Mouse (Mus musculus) heart, embryonic 15.5 days (tissue): ENCODE results near the gene Kiss1. TPM values are rescaled to one million over a fixed set of nuclear protein-coding genes. Genes with fewer than 3 reads are reported as not detected.

Experiments used
- ATAC-seq: fragments of 200-750 bp; cut with Nextera tagmentation; replicated peaks from 2 replicates; pipeline ENCODE4 v1.8.0; 2017; ENCODE audit warnings: low read depth, moderate TSS enrichment; ENCODE audit not compliant: insufficient number of reproducible peaks, insufficient read depth, low FRiP score
- H3K27ac ChIP-seq: fragments of 300-500 bp; sonication (generic); 2 replicates; pipeline ENCODE4 v1.5.1; 2015; ENCODE audit warnings: mild to moderate bottlenecking, inconsistent platforms
- H3K27me3 ChIP-seq: fragments of 300-500 bp; sonication (generic); 2 replicates; pipeline ENCODE4 v1.6.1; 2015; ENCODE audit warnings: inconsistent platforms
- H3K36me3 ChIP-seq: fragments of 300-500 bp; sonication (generic); 2 replicates; pipeline ENCODE4 v1.6.1; 2015; ENCODE audit warnings: mild to moderate bottlenecking, inconsistent platforms
- H3K4me1 ChIP-seq: fragments of 300-500 bp; sonication (generic); replicated peaks from 2 replicates; pipeline ENCODE4 v1.6.1; 2015; ENCODE audit warnings: inconsistent platforms
- H3K4me2 ChIP-seq: fragments of 300-500 bp; sonication (generic); 2 replicates; pipeline ENCODE4 v1.6.1; 2015; ENCODE audit warnings: inconsistent platforms, mild to moderate bottlenecking, moderate library complexity
- H3K4me3 ChIP-seq: fragments of 300-500 bp; sonication (generic); 2 replicates; pipeline ENCODE4 v1.5.1; 2015; ENCODE audit warnings: mild to moderate bottlenecking, inconsistent platforms
- H3K9ac ChIP-seq: fragments of 300-500 bp; sonication (generic); 2 replicates; pipeline ENCODE4 v1.6.1; 2015; ENCODE audit warnings: mild to moderate bottlenecking, inconsistent platforms
- H3K9me3 ChIP-seq: fragments of 300-500 bp; sonication (generic); replicated peaks from 2 replicates; pipeline ENCODE4 v1.6.1; 2016; ENCODE audit warnings: inconsistent platforms
- whole genome bisulfite sequencing: fragments of 180-500 bp; shearing (Covaris S2); methylation state at CpG from one replicate; pipeline ENCODE4 v1.1.7; 2015; ENCODE audit warnings: mixed read lengths; 5-methylcytosine and 5-hydroxymethylcytosine counted together
- polyA plus RNA-seq: library from polyadenylated mRNA; unstranded; fragments of >200 nt; fragmentation: Nextera tagmentation; extraction: Ambion mirVana; gene quantifications from 2 replicates; pipeline ENCODE4 v1.2.1, GENCODE M21; 2015

Kiss1 gene
- polyA plus RNA-seq, 1 experiment from 2014 or later, result not detected

GRCm38 (mm10) chr1:133363276-133364021, 41.8 kb downstream of the Kiss1 start, which contains the start of gene Etnk2:
Etnk2 (plus strand) TSS chr1:133363572.
- peaks cover 33% of the 10 kb centered on the region for H3K4me1 ChIP-seq
- no peak within 1 kb of the TSS for H3K27ac ChIP-seq
- H3K27me3 ChIP-seq, result peaks cover 46% of the 10 kb centered on the region
- H3K4me2 ChIP-seq, result peak within 1 kb of the TSS; percentile 99
- H3K9me3 ChIP-seq, result no peaks in the 10 kb centered on the region
- WGBS, result under 1% methylated on average over 45 of the region's 52 CpGs
- H3K4me3 ChIP-seq, result peak within 1 kb of the TSS; percentile 65
- H3K9ac ChIP-seq, result peak within 1 kb of the TSS; percentile 50
- no peaks in the 10 kb centered on the region for H3K36me3 ChIP-seq
- peak; percentile 65 for ATAC-seq

GRCm38 (mm10) chr1:133364022-133364630, 42.5 kb downstream of the Kiss1 start:
- Histone ChIP-seq H3K9me3 (no peaks in the 10 kb centered on the region), H3K27me3 (peaks cover 40% of the 10 kb centered on the region), H3K4me2 (peak overlapping the region; percentile 99), H3K9ac (peak overlapping the region; percentile 50), H3K27ac (no peak overlapping the region), H3K4me1 (peaks cover 33% of the 10 kb centered on the region), H3K36me3 (no peaks in the 10 kb centered on the region), H3K4me3 (peak overlapping the region; percentile 65)
- ATAC-seq, result no peak
- 4% methylated on average over 27 of the region's 27 CpGs for WGBS

GRCm38 (mm10) chr1:133364890-133365289, 43.2 kb downstream of the Kiss1 start:
- H3K27me3 ChIP-seq, result peaks cover 39% of the 10 kb centered on the region
- no peak overlapping the region for H3K4me3 ChIP-seq
- WGBS, result 47% methylated on average over 2 of the region's 2 CpGs
- H3K36me3 ChIP-seq, result no peaks in the 10 kb centered on the region
- no peak overlapping the region for H3K9ac ChIP-seq
- no peaks in the 10 kb centered on the region for H3K9me3 ChIP-seq
- no peak overlapping the region for H3K27ac ChIP-seq
- peak overlapping the region; percentile 99 for H3K4me2 ChIP-seq
- H3K4me1 ChIP-seq, result peaks cover 33% of the 10 kb centered on the region
- ATAC-seq, result no peak

DNA sequence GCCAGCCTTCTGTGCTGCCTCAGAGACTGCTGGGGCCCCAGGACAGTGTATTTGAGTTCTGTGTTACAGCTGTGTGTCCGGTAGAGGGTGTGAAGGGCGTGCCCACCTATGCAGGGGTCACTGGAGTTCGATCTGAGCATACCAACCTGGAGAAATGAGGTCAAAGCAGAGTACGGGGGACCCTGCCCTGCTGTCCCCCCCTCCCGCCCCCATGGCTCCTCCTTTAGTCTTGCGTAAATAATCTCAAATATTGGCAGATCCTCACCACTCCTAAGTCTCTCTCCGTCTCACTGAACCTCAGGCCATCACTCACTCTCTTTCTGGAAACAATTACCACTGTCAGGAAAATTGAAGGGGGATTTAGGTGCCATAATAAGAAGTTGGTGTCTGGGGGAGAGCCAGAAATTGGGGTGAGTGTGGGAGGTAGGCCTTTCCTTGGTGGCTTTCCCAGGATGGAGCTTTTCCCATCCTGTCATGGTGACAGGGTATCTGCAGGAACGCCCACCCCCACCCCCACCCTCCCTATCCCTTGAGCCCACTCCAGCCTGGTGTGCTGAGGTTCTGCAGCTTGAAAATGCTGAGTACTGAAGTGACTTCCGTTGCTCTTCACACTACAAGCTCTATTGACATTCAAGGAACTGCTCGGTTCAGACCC, 45.4 kb downstream of the Kiss1 start:
- 58% methylated on average over 10 of the region's 10 CpGs for WGBS
- Histone ChIP-seq H3K4me1 (peaks cover 33% of the 10 kb centered on the region), H3K4me3 (no peak overlapping the region), H3K27ac (no peak overlapping the region), H3K27me3 (peaks cover 38% of the 10 kb centered on the region), H3K4me2 (no peak overlapping the region), H3K9ac (no peak overlapping the region), H3K36me3 (no peaks in the 10 kb centered on the region), H3K9me3 (no peaks in the 10 kb centered on the region)
- no peak for ATAC-seq

- no peak overlapping the region for H3K4me3 ChIP-seq
- H3K27me3 ChIP-seq, result peaks cover 32% of the 10 kb centered on the region
- no peak for ATAC-seq
- 16% methylated on average over 11 of the region's 11 CpGs for WGBS
- H3K9ac ChIP-seq, result no peak overlapping the region
- peak overlapping the region; percentile 14; the same call in 1 of the 2 replicates for H3K4me2 ChIP-seq
- H3K27ac ChIP-seq, result no peak overlapping the region
- no peaks in the 10 kb centered on the region for H3K36me3 ChIP-seq
- H3K9me3 ChIP-seq, result no peaks in the 10 kb centered on the region
- peaks cover 33% of the 10 kb centered on the region for H3K4me1 ChIP-seq
Measured at GRCm38 (mm10) chr1:133367606-133368488, 46.2 kb downstream of the Kiss1 start.

GRCm38 (mm10) chr1:133368644-133369043, 47.0 kb downstream of the Kiss1 start:
- Histone ChIP-seq H3K27me3 (peaks cover 28% of the 10 kb centered on the region), H3K4me3 (no peak overlapping the region), H3K4me1 (peaks cover 26% of the 10 kb centered on the region), H3K36me3 (no peaks in the 10 kb centered on the region), H3K9me3 (no peaks in the 10 kb centered on the region), H3K27ac (no peak overlapping the region), H3K9ac (no peak overlapping the region), H3K4me2 (no peak overlapping the region)
- WGBS, result 58% methylated on average over 10 of the region's 10 CpGs
- no peak for ATAC-seq

- Histone ChIP-seq H3K27ac (no peak overlapping the region), H3K27me3 (peaks cover 10% of the 10 kb centered on the region), H3K4me3 (no peak overlapping the region), H3K9ac (no peak overlapping the region), H3K36me3 (no peaks in the 10 kb centered on the region), H3K9me3 (no peaks in the 10 kb centered on the region), H3K4me2 (no peak overlapping the region), H3K4me1 (peaks cover 8% of the 10 kb centered on the region)
- ATAC-seq, result no peak
- WGBS, result 65% methylated on average over 4 of the region's 4 CpGs
Measured at GRCm38 (mm10) chr1:133370352-133370751, 48.7 kb downstream of the Kiss1 start.

DNA sequence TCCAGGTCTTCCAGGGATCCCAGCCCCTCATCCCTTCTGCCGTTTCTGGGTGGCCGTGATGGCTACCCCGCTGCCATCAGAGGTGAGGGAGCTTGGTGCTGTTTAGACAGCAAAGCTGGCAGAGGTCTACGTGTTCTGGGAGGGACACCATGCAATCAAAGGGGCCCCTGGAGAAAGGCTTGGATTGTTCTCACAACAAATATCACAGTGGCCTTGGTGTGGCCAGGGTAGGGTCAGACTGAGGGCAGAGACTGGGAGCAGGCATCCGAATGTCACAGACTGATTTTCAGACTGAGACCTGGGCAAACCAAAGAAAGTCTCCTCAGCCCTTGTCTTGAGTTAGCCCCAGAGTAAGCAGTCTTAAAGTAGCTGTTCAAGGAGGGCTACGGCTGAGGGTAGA, 49.8 kb downstream of the Kiss1 start:
- H3K4me3 ChIP-seq, result no peak overlapping the region

DNA sequence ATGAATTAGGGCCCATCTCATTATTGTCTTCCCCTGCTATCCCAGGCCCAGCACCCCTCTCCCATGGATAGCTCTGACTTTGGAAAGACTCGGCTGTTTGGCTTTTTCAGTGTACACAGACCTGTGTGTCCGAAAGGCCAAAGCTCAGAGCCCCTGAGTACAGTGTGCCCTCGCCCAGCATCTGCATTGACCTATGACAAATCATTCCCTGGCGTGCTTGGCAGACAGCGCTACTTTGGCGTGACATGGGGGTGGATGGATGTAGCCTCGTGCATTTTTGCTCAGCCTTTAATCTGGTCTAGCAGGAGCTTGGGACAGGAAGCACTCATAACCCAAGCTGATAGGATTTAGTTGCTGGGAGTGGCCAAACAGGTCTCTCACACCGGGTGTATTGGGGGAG, 50.4 kb downstream of the Kiss1 start:
- H3K27ac ChIP-seq, result no peak overlapping the region
- no peaks in the 10 kb centered on the region for H3K27me3 ChIP-seq
- no peak overlapping the region for H3K4me3 ChIP-seq
- no peaks in the 10 kb centered on the region for H3K36me3 ChIP-seq
- peaks cover 8% of the 10 kb centered on the region for H3K4me1 ChIP-seq
- no peak for ATAC-seq
- H3K9ac ChIP-seq, result no peak overlapping the region
- no peaks in the 10 kb centered on the region for H3K9me3 ChIP-seq
- 54% methylated on average over 8 of the region's 8 CpGs for WGBS
- H3K4me2 ChIP-seq, result no peak overlapping the region

More for the DNA sequence above, 49.8 kb downstream of the Kiss1 start:
- 64% methylated on average over 6 of the region's 6 CpGs for WGBS
- no peak for ATAC-seq
- Histone ChIP-seq H3K27me3 (peaks cover 4% of the 10 kb centered on the region; the same call in 1 of the 2 replicates), H3K9me3 (no peaks in the 10 kb centered on the region), H3K9ac (no peak overlapping the region), H3K4me2 (no peak overlapping the region), H3K4me1 (peaks cover 8% of the 10 kb centered on the region), H3K36me3 (no peaks in the 10 kb centered on the region), H3K27ac (no peak overlapping the region)

- Histone ChIP-seq H3K27ac (no peak overlapping the region), H3K9me3 (no peaks in the 10 kb centered on the region), H3K27me3 (no peaks in the 10 kb centered on the region), H3K4me3 (no peak overlapping the region), H3K36me3 (no peaks in the 10 kb centered on the region), H3K4me1 (peaks cover 16% of the 10 kb centered on the region), H3K9ac (no peak overlapping the region), H3K4me2 (no peak overlapping the region)
- ATAC-seq, result no peak
- WGBS, result 60% methylated on average over 10 of the region's 10 CpGs
Measured at GRCm38 (mm10) chr1:133375696-133376346, 54.1 kb downstream of the Kiss1 start.
